Mouse (Mus musculus) A20 (cell line): ENCODE measurements around the gene Vmn1r51.
"Not testable (repeated sequence)": the region's sequence is repeated elsewhere in the genome, so short reads cannot be mapped to it uniquely, and the experiment has no call there.

Experiments
- DNase-seq: peaks from one replicate; pipeline ENCODE4 v3.0.0-alpha.2; 2011; ENCODE audit warnings: low read depth, low spot score

Gene Vmn1r51

GRCm38 (mm10) chr6:90122296-90122695 is at the start of gene Vmn1r51:
Vmn1r51 (plus strand) TSS chr6:90122596.
- DNase-seq = not testable (repeated sequence)

GRCm38 (mm10) chr6:90078406-90078805 is 44.0 kb upstream of the Vmn1r51 start, which contains the start of gene Vmn1r49:
Vmn1r49 (minus strand) TSS chr6:90078506.
- DNase-seq = no peak

GRCm38 (mm10) chr6:90100566-90100965 is 21.8 kb upstream of the Vmn1r51 start:
- no peak for DNase-seq

DNA sequence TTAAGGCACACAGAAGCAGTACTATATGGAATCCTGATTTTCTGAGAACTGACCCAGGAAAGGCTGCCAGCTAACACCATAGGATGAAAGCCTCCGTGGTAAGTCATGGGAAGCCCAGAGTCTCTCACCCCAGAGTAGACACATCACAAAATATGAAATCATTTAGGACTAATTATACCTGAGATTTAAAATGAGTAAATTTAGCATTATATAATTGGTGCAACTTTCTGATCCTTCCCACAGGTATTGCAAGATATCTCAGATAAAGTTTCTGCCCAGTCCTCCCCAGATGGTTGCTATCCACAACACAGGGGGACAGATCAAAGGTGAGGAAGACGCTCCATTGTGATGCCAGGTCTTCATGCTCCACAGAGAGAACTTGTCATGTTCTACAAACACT is 21.3 kb upstream of the Vmn1r51 start, which contains the start of gene Vmn1r50:
Vmn1r50 (plus strand) TSS at position 301 of the 400 bp plus-strand sequence.
- no peak for DNase-seq

GRCm38 (mm10) chr6:90160139-90160538 is 37.7 kb downstream of the Vmn1r51 start:
- DNase-seq = no peak

GRCm38 (mm10) chr6:90174508-90174907 is 52.1 kb downstream of the Vmn1r51 start, which contains the start of gene Vmn1r52:
Vmn1r52 (plus strand) TSS chr6:90174808.
- no peak for DNase-seq
